Mouse (Mus musculus) CH12.LX (cell line): ENCODE results near the gene Fam49a. TPM values are rescaled to one million over a fixed set of nuclear protein-coding genes. Genes with fewer than 3 reads are reported as not detected.
"Not testable (repeated sequence)": the region's sequence is repeated elsewhere in the genome, so short reads cannot be mapped to it uniquely, and the experiment has no call there.

ENCODE experiments used
- DNase-seq: peaks from one replicate; pipeline ENCODE4 v3.0.0-alpha.2; 2013; ENCODE audit errors: extremely low read depth
- H3K27ac ChIP-seq: 2 replicates; pipeline ENCODE4 v1.5.1; 2012; ENCODE audit warnings: low read depth, mild to moderate bottlenecking, control low read depth, moderate library complexity; ENCODE audit not compliant: insufficient read depth
- H3K27me3 ChIP-seq: replicated peaks from 2 replicates; pipeline ENCODE3; 2012; ENCODE audit warnings: inconsistent platforms
- H3K36me3 ChIP-seq, 2 experiments: replicated peaks in 1 of 2; 2 replicates each; pipeline versions ENCODE3 to v1.6.1; 2012; ENCODE audit warnings: inconsistent platforms in 1 of 2, low read length in 1 of 2, mild to moderate bottlenecking in 1 of 2, mixed read lengths in 1 of 2, moderate library complexity in 1 of 2; ENCODE audit not compliant: control insufficient read depth in 1 of 2, insufficient read depth in 1 of 2
- H3K4me1 ChIP-seq, 2 experiments: 2 replicates each; pipeline ENCODE4 v1.6.1; 2012; ENCODE audit warnings: inconsistent platforms in 1 of 2, moderate library complexity in 1 of 2; ENCODE audit not compliant: insufficient read depth in 2 of 2, control insufficient read depth in 1 of 2
- H3K4me2 ChIP-seq: 2 replicates; pipeline ENCODE4 v1.6.1; 2012; ENCODE audit warnings: low read depth, mild to moderate bottlenecking, control low read depth; ENCODE audit not compliant: poor library complexity, insufficient read depth, severe bottlenecking
- H3K4me3 ChIP-seq, 3 experiments: fragments of 150-350 bp in 1 of 3; sonication (generic) in 1 of 3; replicated peaks in 1 of 3; 2 replicates each; pipeline versions ENCODE3 to v1.5.1; 2011 to 2012; ENCODE audit warnings: low read depth in 2 of 3, low read length in 2 of 3, mild to moderate bottlenecking in 2 of 3, moderate library complexity in 2 of 3, control low read depth in 1 of 3, improper control_type of control experiment in 1 of 3, inconsistent platforms in 1 of 3, mixed read lengths in 1 of 3; ENCODE audit not compliant: poor library complexity in 1 of 3
- H3K79me2 ChIP-seq: replicated peaks from 2 replicates; pipeline ENCODE4 v1.6.1; 2012; ENCODE audit warnings: mild to moderate bottlenecking, moderate library complexity; ENCODE audit not compliant: control insufficient read depth, poor library complexity, insufficient read depth, severe bottlenecking; ENCODE audit errors: extremely low read depth
- H3K9ac ChIP-seq: 2 replicates; pipeline ENCODE4 v1.6.1; 2012; ENCODE audit warnings: low read depth, mild to moderate bottlenecking, control low read depth, moderate library complexity; ENCODE audit not compliant: insufficient read depth
- H3K9me3 ChIP-seq: replicated peaks from 2 replicates; pipeline ENCODE3; 2012; ENCODE audit warnings: low read length, inconsistent platforms, mixed read lengths
- CHD1 ChIP-seq: IDR thresholded peaks from 2 replicates; pipeline ENCODE4 v1.6.1; 2012; ENCODE audit warnings: low read depth, low read length, improper control_type of control experiment, inconsistent platforms
- CHD2 ChIP-seq: IDR thresholded peaks from 2 replicates; pipeline ENCODE4 v1.6.1; 2011; ENCODE audit warnings: low read length, improper control_type of control experiment
- ETS1 ChIP-seq: conservative IDR thresholded peaks from 2 replicates; pipeline ENCODE4 v1.6.1; 2012; ENCODE audit warnings: low read depth, mild to moderate bottlenecking, inconsistent platforms, low read length, improper control_type of control experiment, moderate library complexity
- GABPA ChIP-seq: IDR thresholded peaks from 2 replicates; pipeline ENCODE4 v1.6.1; 2012; ENCODE audit warnings: low read depth, low read length, improper control_type of control experiment, inconsistent platforms; ENCODE audit not compliant: insufficient replicate concordance
- HCFC1 ChIP-seq: IDR thresholded peaks from 2 replicates; pipeline ENCODE4 v1.6.1; 2012; ENCODE audit warnings: low read depth, mild to moderate bottlenecking, inconsistent platforms, low read length, improper control_type of control experiment
- IRF4 ChIP-seq: IDR thresholded peaks from 2 replicates; pipeline ENCODE4 v1.6.1; 2014; ENCODE audit warnings: low read depth, mild to moderate bottlenecking, inconsistent platforms, low read length, improper control_type of control experiment
- JUN ChIP-seq: IDR thresholded peaks from 2 replicates; pipeline ENCODE4 v1.6.1; 2011; ENCODE audit warnings: low read depth, mild to moderate bottlenecking, low read length, improper control_type of control experiment, moderate library complexity; ENCODE audit not compliant: insufficient read depth
- JUND ChIP-seq: conservative IDR thresholded peaks from 2 replicates; pipeline ENCODE4 v1.6.1; 2011; ENCODE audit warnings: low read depth, low read length, improper control_type of control experiment
- MAZ ChIP-seq: IDR thresholded peaks from 2 replicates; pipeline ENCODE4 v1.6.1; 2012; ENCODE audit warnings: low read depth, mild to moderate bottlenecking, inconsistent platforms, low read length, improper control_type of control experiment, moderate library complexity
- MXI1 ChIP-seq: IDR thresholded peaks from 2 replicates; pipeline ENCODE4 v1.6.1; 2011; ENCODE audit warnings: mild to moderate bottlenecking, low read depth, low read length, improper control_type of control experiment
- NRF1 ChIP-seq: IDR thresholded peaks from 2 replicates; pipeline ENCODE4 v1.6.1; 2014; ENCODE audit warnings: low read depth, mild to moderate bottlenecking, inconsistent platforms, low read length, improper control_type of control experiment, moderate library complexity
- PAX5 ChIP-seq: IDR thresholded peaks from 2 replicates; pipeline ENCODE4 v1.6.1; 2012; ENCODE audit warnings: low read length, inconsistent platforms, mixed read lengths
- RAD21 ChIP-seq: IDR thresholded peaks from 2 replicates; pipeline ENCODE4 v1.6.1; 2011; ENCODE audit warnings: low read depth, mild to moderate bottlenecking, low read length, improper control_type of control experiment, moderate library complexity
- RCOR1 ChIP-seq: conservative IDR thresholded peaks from 2 replicates; pipeline ENCODE4 v1.6.1; 2012; ENCODE audit warnings: low read depth, mild to moderate bottlenecking, inconsistent platforms, low read length, improper control_type of control experiment
- TCF12 ChIP-seq: IDR thresholded peaks from 2 replicates; pipeline ENCODE4 v1.6.1; 2014; ENCODE audit warnings: low read depth, mild to moderate bottlenecking, inconsistent platforms, low read length, improper control_type of control experiment
- USF1 ChIP-seq: IDR thresholded peaks from 2 replicates; pipeline ENCODE4 v1.6.1; 2014; ENCODE audit warnings: low read depth, mild to moderate bottlenecking, inconsistent platforms, low read length, improper control_type of control experiment
- USF2 ChIP-seq: conservative IDR thresholded peaks from 2 replicates; pipeline ENCODE4 v1.6.1; 2011; ENCODE audit warnings: low read depth, low read length, improper control_type of control experiment
- dilution Hi-C: fragments of 300-500 bp; cut with MboI; formaldehyde crosslinking; loops from 2 replicates; pipeline ENCODE4 v1.14.3; 2020; ENCODE audit warnings: low sequenced_read_pairs; ENCODE audit not compliant: extremely low pct_unique_long_range_greater_than_20kb, extremely low pct_ligation_motif_present
- in situ Hi-C: fragments of 300-500 bp; cut with MboI; formaldehyde crosslinking; loops from 3 replicates; pipeline ENCODE4 v1.14.3; 2019; ENCODE audit warnings: low sequenced_read_pairs, low pct_ligation_motif_present, low pct_unique_long_range_greater_than_20kb, mixed read lengths
- polyA plus RNA-seq: library from polyadenylated mRNA; unstranded; fragments of >175 nt; gene quantifications from 2 replicates; pipeline ENCODE4 v1.2.1, GENCODE M21; 2012; ENCODE audit warnings: low read depth; ENCODE audit not compliant: insufficient read length
- total RNA-seq, 2 experiments: library from RNA; depleted of rRNA; stranded (reverse); fragments of 300-350 nt in 1 of 2; fragments of >200 nt in 1 of 2; gene quantifications; 2 replicates each; pipeline ENCODE4 v1.2.3; 2012 to 2014

The Fam49a gene
- total and polyA plus RNA-seq, 3 experiments, result 11.4 to 21.3 (median 17.9) TPM

DNA sequence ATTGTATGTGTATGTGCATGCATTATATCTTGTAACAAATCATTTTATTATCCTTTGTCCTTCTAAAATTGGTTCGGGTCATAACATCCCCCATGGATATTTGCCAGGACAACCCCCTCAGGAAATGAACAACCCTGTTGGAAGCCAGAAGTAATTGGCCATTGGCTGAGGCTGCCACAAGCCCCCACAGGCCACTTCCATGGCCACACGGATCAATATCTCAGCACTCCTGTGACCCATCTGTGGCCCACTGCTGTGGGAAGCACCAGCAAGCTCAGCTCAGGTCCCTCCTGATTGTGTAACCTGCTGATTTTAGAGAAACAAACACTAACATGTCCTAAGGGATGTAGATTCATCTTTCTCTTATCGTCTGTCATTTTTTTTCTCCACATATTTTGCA, 22.4 kb upstream of the Fam49a start:
- no peak for DNase-seq
- peaks cover 6 to 9% of the 10 kb centered on the region in 2 experiments for H3K4me1 ChIP-seq
- no peak overlapping the region for H3K27ac ChIP-seq
- H3K27me3 ChIP-seq, result no peaks in the 10 kb centered on the region
- in situ Hi-C loops, result no loop called here
- no peak for TF ChIP-seq RCOR1
- TF ChIP-seq HCFC1, result no peak
- TF ChIP-seq CHD1, result no peak
- TF ChIP-seq USF1, result no peak
- TF ChIP-seq MXI1, result no peak
- TF ChIP-seq RAD21, result no peak
- no peak for TF ChIP-seq MAZ
- TF ChIP-seq JUND, result no peak
- no peak for TF ChIP-seq USF2
- no peak for TF ChIP-seq NRF1
- no peak for TF ChIP-seq PAX5
- no peak for TF ChIP-seq IRF4
- TF ChIP-seq ETS1, result no peak
- TF ChIP-seq GABPA, result no peak
- TF ChIP-seq JUN, result no peak
- TF ChIP-seq CHD2, result no peak
- no peaks in the 10 kb centered on the region for H3K36me3 ChIP-seq
- H3K4me3 ChIP-seq, result no peak overlapping the region
- no peaks in the 10 kb centered on the region for H3K79me2 ChIP-seq
- no peaks in the 10 kb centered on the region for H3K9me3 ChIP-seq
- no peak overlapping the region for H3K9ac ChIP-seq
- dilution Hi-C loops, result no loop called here
- H3K4me2 ChIP-seq, result no peak overlapping the region

DNA sequence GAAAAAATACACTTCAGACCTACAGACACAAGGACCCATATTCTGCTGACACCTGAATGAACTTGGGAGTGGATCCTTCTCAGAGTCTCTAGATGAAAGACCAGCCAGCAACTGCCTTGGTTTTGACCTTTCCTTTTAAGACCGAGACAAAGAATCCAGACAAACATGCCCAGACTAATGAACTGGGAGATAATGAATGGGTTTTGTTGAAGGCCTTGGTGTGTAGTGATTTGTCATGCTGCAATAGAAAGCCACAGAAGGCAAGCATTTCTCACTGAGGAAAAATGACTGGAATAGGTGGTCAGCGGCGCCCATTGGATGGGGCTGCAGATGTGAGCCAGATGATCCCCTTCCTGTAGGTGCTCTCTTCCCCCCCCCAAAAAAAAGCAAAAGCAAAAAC, 18.8 kb upstream of the Fam49a start:
- peaks cover 8 to 16% of the 10 kb centered on the region in 2 experiments for H3K4me1 ChIP-seq
- no peak for DNase-seq
- H3K4me2 ChIP-seq, result no peak overlapping the region
- in situ Hi-C loops (no loop called here), dilution Hi-C loops (no loop called here)
- no peak for TF ChIP-seq TCF12
- no peak overlapping the region for H3K4me3 ChIP-seq
- H3K27me3 ChIP-seq, result no peaks in the 10 kb centered on the region
- no peak overlapping the region for H3K27ac ChIP-seq
- H3K79me2 ChIP-seq, result no peaks in the 10 kb centered on the region
- no peak overlapping the region for H3K9ac ChIP-seq
- H3K36me3 ChIP-seq, result no peaks in the 10 kb centered on the region
- H3K9me3 ChIP-seq, result no peaks in the 10 kb centered on the region

DNA sequence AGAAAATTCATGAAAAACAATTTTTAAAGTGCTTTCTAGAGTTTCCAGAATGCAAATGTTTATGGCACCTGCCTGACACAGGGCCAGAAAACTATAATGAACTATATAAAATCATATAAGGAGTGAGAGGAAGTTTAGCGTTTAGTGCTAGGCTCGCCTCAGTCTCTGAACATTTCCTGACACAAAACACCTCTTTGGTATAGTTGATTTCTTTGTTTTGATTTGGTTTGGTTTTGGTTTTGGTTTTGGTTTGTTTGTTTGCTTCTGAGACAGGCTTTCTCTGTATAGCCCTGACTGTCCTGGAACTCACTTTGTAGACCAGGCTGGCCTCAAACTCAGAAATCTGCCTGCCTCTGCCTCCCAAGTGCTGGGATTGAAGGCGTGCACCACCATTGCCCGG, 14.9 kb upstream of the Fam49a start:
- H3K4me3 ChIP-seq, H3K27me3 ChIP-seq, H3K9me3 ChIP-seq, H3K4me2 ChIP-seq, in situ Hi-C loops, H3K36me3 ChIP-seq, dilution Hi-C loops, H3K9ac ChIP-seq, H3K79me2 ChIP-seq, H3K27ac ChIP-seq, DNase-seq: not testable (repeated sequence)
- H3K4me1 ChIP-seq, result peaks cover 2 to 23% of the 10 kb centered on the region in 2 experiments
